Mouse (Mus musculus) CH12.LX (cell line): ENCODE data around the gene Brf1.

Experiments
- CHD1 ChIP-seq: IDR thresholded peaks from 2 replicates; pipeline ENCODE4 v1.6.1; 2012; ENCODE audit warnings: low read depth, low read length, improper control_type of control experiment, inconsistent platforms
- CTCF ChIP-seq, 2 experiments: IDR thresholded peaks in 1 of 2; conservative IDR thresholded peaks in 1 of 2; 2 replicates each; pipeline ENCODE4 v1.5.1; 2011 to 2012; ENCODE audit warnings: low read depth in 2 of 2, low read length in 2 of 2, improper control_type of control experiment in 1 of 2, inconsistent platforms in 1 of 2, mild to moderate bottlenecking in 1 of 2, moderate library complexity in 1 of 2
- ELF1 ChIP-seq: IDR thresholded peaks from 2 replicates; pipeline ENCODE4 v1.6.1; 2014; ENCODE audit warnings: low read depth, mild to moderate bottlenecking, inconsistent platforms, low read length, improper control_type of control experiment
- EP300 ChIP-seq: IDR thresholded peaks from 2 replicates; pipeline ENCODE4 v1.6.1; 2011; ENCODE audit warnings: low read length, improper control_type of control experiment
- HCFC1 ChIP-seq: IDR thresholded peaks from 2 replicates; pipeline ENCODE4 v1.6.1; 2012; ENCODE audit warnings: low read depth, mild to moderate bottlenecking, inconsistent platforms, low read length, improper control_type of control experiment
- PAX5 ChIP-seq: IDR thresholded peaks from 2 replicates; pipeline ENCODE4 v1.6.1; 2012; ENCODE audit warnings: low read length, inconsistent platforms, mixed read lengths
- SMC3 ChIP-seq: IDR thresholded peaks from 2 replicates; pipeline ENCODE4 v1.6.1; 2011; ENCODE audit warnings: low read depth, low read length, improper control_type of control experiment
- TCF12 ChIP-seq: IDR thresholded peaks from 2 replicates; pipeline ENCODE4 v1.6.1; 2014; ENCODE audit warnings: low read depth, mild to moderate bottlenecking, inconsistent platforms, low read length, improper control_type of control experiment
- UBTF ChIP-seq: IDR thresholded peaks from 2 replicates; pipeline ENCODE4 v1.6.1; 2012; ENCODE audit warnings: low read depth, mild to moderate bottlenecking, inconsistent platforms, low read length, improper control_type of control experiment, moderate library complexity
- USF2 ChIP-seq: conservative IDR thresholded peaks from 2 replicates; pipeline ENCODE4 v1.6.1; 2011; ENCODE audit warnings: low read depth, low read length, improper control_type of control experiment

GRCm38 (mm10) chr12:112916698-112917400 is 83.7 kb downstream of the Brf1 start:
- no peak for TF ChIP-seq EP300
- no peak for TF ChIP-seq SMC3
- TF ChIP-seq ELF1: no peak
- TF ChIP-seq CHD1: no peak
- no peak for TF ChIP-seq UBTF
- TF ChIP-seq USF2: no peak
- no peak for TF ChIP-seq CTCF (conservative IDR thresholded peaks at IDR 0.05 in 1 of 2, IDR thresholded peaks at IDR 0.05 in 1 of 2; ENCODE audit: low read depth in 2 of 2, low read length in 2 of 2)
- no peak for TF ChIP-seq TCF12
- no peak for TF ChIP-seq PAX5
- TF ChIP-seq HCFC1: no peak
